Mouse (Mus musculus) frontal cortex, postnatal 36 days (tissue): Measurements from ENCODE around the gene Tymp.

Experiments used
- DNase-seq, 2 experiments: peaks; one replicate each; pipeline ENCODE4 v3.0.0; 2022; ENCODE audit warnings: low spot score in 2 of 2

Tymp gene

GRCm38 (mm10) chr15:89334271-89334670, 42.6 kb downstream of the Tymp start, which contains the start of gene Miox:
Miox (plus strand) TSS chr15:89334398.
- DNase-seq, result no peak

- DNase-seq, result no peak
Measured at GRCm38 (mm10) chr15:89326441-89326840, 50.4 kb downstream of the Tymp start.

- DNase-seq, result no peak
Measured at GRCm38 (mm10) chr15:89323656-89324055, 53.2 kb downstream of the Tymp start.

GRCm38 (mm10) chr15:89322670-89323522, 53.9 kb downstream of the Tymp start, which contains the start of gene Adm2:
Adm2 (plus strand) TSS chr15:89322720.
- DNase-seq, result no peak
